Mouse (Mus musculus) neural tube, embryonic 11.5 days (tissue): ENCODE results near the gene Fbxo24. TPM values are rescaled to one million over a fixed set of nuclear protein-coding genes. Genes with fewer than 3 reads are reported as not detected.
A peak's percentile ranks its signal among the peaks of the same experiment; 100 is the strongest.

Experiments used
- ATAC-seq: fragments of 200-750 bp; cut with Nextera tagmentation; 2 replicates; pipeline ENCODE4 v1.8.0; 2017; ENCODE audit warnings: moderate number of reproducible peaks, mild to moderate bottlenecking, moderate TSS enrichment, moderate library complexity; ENCODE audit not compliant: insufficient read depth, low FRiP score, low TSS enrichment
- DNase-seq: peaks from one replicate; pipeline ENCODE4 v3.0.0-alpha.2; 2015; ENCODE audit warnings: low spot score
- H3K27ac ChIP-seq: fragments of 300-500 bp; sonication (generic); 2 replicates; pipeline ENCODE4 v1.5.1; 2014; ENCODE audit warnings: low read depth, mild to moderate bottlenecking, low read length
- H3K27me3 ChIP-seq: fragments of 300-500 bp; sonication (generic); 2 replicates; pipeline ENCODE4 v1.6.1; 2014; ENCODE audit warnings: mild to moderate bottlenecking, low read length, mixed read lengths; ENCODE audit not compliant: control insufficient read depth, insufficient read depth
- H3K36me3 ChIP-seq: fragments of 300-500 bp; sonication (generic); 2 replicates; pipeline ENCODE4 v1.6.1; 2014; ENCODE audit warnings: mild to moderate bottlenecking, low read length, moderate library complexity, mixed read lengths; ENCODE audit not compliant: control insufficient read depth, insufficient read depth
- H3K4me1 ChIP-seq: fragments of 300-500 bp; sonication (generic); 2 replicates; pipeline ENCODE4 v1.6.1; 2014; ENCODE audit warnings: low read length, mixed read lengths; ENCODE audit not compliant: control insufficient read depth, insufficient read depth
- H3K4me2 ChIP-seq: fragments of 300-500 bp; sonication (generic); 2 replicates; pipeline ENCODE4 v1.6.1; 2014; ENCODE audit warnings: low read depth, mild to moderate bottlenecking, moderate library complexity
- H3K4me3 ChIP-seq: fragments of 300-500 bp; sonication (generic); 2 replicates; pipeline ENCODE4 v1.5.1; 2014; ENCODE audit warnings: low read depth, low read length
- H3K9ac ChIP-seq: fragments of 300-500 bp; sonication (generic); 2 replicates; pipeline ENCODE4 v1.6.1; 2014; ENCODE audit warnings: mild to moderate bottlenecking, low read length
- H3K9me3 ChIP-seq: fragments of 300-500 bp; sonication (generic); 2 replicates; pipeline ENCODE4 v1.6.1; 2016; ENCODE audit warnings: low read length; ENCODE audit not compliant: control insufficient read depth
- WGBS: fragments of 180-500 bp; shearing (Covaris S2); extraction: QIAGEN DNeasy Blood & Tissue Kit; methylation state at CpG from one replicate; pipeline ENCODE4 v1.1.7; 2014; 5-methylcytosine and 5-hydroxymethylcytosine counted together
- polyA plus RNA-seq: library from polyadenylated mRNA; unstranded; fragments of >200 nt; fragmentation: Nextera tagmentation; extraction: Ambion mirVana; gene quantifications from 2 replicates; pipeline ENCODE4 v1.2.1, GENCODE M21; 2014

The Fbxo24 gene
- polyA plus RNA-seq, 1 experiment from 2014 or later: 0.21 TPM

DNA sequence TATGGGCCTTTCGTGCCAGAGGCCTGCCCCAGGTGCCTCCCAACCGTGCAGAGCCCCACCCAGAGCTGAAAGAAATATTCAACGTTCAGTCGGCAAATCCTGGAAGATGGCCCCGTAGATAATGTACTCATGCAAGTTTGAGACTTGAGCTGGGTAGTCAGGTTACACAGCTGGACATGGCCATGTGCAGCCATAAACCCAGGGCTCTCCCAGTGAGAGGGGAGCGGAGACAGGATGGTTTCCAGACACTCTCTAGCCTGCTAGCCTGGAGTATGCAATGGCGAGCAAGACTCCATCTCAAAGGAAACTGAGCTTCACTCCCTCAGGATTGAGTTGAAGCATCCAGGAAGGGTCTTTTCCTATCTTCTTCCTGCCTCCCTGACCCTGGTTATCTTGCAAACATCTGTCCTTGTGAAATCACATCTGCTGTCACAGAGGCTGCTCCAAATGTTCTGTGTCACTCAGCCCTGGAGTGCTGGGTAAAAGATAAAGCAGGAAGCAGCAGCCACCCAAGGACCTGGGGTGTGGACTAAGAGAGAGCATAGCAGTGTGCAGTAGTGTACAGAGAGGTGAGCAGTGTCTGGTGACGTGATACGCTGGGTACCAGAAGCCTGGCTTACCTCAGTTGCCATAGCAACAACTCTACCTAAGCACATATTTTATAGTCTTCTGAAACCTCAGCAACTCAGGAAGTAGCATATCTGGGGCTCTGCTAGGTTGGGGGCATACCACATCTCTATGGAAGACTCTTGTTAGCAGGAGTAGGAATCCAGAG, 19.2 kb upstream of the Fbxo24 start:
- ATAC-seq (no peak), DNase-seq (no peak)
- Histone ChIP-seq H3K9ac (no peak overlapping the region), H3K9me3 (no peaks in the 10 kb centered on the region), H3K27me3 (peaks cover 28% of the 10 kb centered on the region), H3K4me1 (no peaks in the 10 kb centered on the region), H3K4me3 (no peak overlapping the region), H3K27ac (no peak overlapping the region), H3K4me2 (no peak overlapping the region), H3K36me3 (no peaks in the 10 kb centered on the region; the same call in 1 of the 2 replicates)
- WGBS: 63% methylated on average over 9 of the region's 9 CpGs

DNA sequence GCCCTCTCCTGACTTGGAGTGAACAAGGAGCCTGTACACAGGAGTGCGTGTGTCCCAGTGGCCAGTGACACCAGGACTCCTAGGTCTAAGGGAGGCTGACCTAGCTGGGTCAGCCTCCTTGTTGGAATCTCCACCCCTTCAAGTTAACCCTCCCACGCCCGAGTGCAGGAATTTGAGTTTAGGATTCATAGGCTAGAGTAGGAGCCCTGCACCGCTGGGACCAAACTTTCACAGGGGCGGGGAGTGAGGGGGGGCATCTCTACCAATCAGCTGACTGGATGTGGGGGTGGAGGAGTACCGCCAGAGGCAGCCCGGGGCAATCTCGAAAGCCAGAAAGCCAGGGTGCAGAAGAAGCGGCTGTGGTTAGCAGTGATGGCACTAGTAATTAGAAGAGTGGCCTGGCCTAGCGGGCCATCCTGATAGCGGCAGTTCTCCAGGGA, 16.9 kb upstream of the Fbxo24 start, which contains the start of gene Irs3:
TSS of gene Irs3 (minus strand) at position 63 of the 440 bp plus-strand sequence.
- no peaks in the 10 kb centered on the region for H3K4me1 ChIP-seq
- H3K36me3 ChIP-seq: peaks cover 6% of the 10 kb centered on the region
- 7% methylated on average over 11 of the region's 11 CpGs for WGBS
- no peak for ATAC-seq
- DNase-seq: no peak
- H3K4me3 ChIP-seq: peak within 1 kb of the TSS; percentile 23
- H3K9ac ChIP-seq: no peak within 1 kb of the TSS
- peak within 1 kb of the TSS; percentile 35 for H3K4me2 ChIP-seq
- H3K27ac ChIP-seq: no peak within 1 kb of the TSS
- peaks cover 28% of the 10 kb centered on the region for H3K27me3 ChIP-seq
- no peaks in the 10 kb centered on the region for H3K9me3 ChIP-seq

DNA sequence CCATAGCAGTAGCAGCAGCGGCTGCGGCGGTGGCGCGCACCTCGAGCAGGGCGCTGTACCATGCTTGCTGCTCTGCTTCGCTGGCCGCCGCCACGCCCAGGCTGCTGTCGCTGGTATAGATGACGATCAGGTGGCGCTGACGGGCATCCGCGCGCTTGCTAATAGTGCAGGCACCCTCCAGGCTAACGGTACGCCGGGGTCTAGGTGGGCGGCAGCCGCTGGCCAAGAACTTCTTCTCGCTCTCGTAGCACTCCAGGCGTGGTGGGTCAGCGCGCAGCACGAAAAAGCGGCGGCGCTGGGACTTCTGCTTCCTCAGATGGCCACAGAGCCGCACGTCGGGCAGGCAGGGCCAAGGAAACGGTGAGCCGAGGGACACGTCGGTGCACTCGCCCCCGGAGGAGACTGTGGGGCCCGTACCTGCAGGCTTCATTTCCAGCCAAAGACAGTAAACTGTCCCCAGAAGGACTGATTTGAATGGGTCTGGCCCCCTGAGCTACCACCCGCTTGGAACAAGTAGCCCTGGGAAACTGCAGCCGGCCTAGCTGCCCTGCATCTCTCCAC, 16.4 kb upstream of the Fbxo24 start:
- 2% methylated on average over 44 of the region's 44 CpGs for WGBS
- DNase-seq: no peak
- Histone ChIP-seq H3K9ac (no peak overlapping the region), H3K4me3 (peak overlapping the region; percentile 23), H3K27me3 (peaks cover 28% of the 10 kb centered on the region), H3K27ac (no peak overlapping the region), H3K4me2 (peak overlapping the region; percentile 35), H3K9me3 (no peaks in the 10 kb centered on the region), H3K36me3 (peaks cover 6% of the 10 kb centered on the region), H3K4me1 (no peaks in the 10 kb centered on the region)
- no peak for ATAC-seq

DNA sequence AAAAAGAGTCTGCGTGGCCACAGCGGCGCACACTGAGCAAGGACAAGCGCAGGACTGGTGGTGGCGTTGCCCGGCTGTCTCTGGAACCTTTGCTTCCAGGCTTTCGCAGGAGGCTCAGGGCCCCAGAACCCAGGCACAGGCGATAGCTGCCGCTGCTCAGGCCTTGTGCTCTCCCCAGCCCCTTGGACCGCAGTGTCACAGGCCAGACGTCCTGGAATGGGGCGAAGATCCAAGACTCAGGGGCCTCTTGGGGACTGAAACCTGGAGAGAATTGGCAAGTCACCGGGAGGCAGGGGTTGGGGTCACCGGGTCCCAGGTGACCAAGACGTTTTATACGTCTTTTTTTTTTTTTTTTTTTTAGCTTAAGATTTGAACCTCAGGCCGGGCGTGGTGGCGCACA, 15.7 kb upstream of the Fbxo24 start:
- 40% methylated on average over 19 of the region's 19 CpGs for WGBS
- Histone ChIP-seq H3K4me3 (no peak overlapping the region), H3K9ac (no peak overlapping the region), H3K27me3 (peaks cover 28% of the 10 kb centered on the region), H3K4me2 (no peak overlapping the region), H3K36me3 (peaks cover 10% of the 10 kb centered on the region), H3K9me3 (no peaks in the 10 kb centered on the region), H3K27ac (no peak overlapping the region), H3K4me1 (no peaks in the 10 kb centered on the region)
- ATAC-seq: no peak
- DNase-seq: no peak

DNA sequence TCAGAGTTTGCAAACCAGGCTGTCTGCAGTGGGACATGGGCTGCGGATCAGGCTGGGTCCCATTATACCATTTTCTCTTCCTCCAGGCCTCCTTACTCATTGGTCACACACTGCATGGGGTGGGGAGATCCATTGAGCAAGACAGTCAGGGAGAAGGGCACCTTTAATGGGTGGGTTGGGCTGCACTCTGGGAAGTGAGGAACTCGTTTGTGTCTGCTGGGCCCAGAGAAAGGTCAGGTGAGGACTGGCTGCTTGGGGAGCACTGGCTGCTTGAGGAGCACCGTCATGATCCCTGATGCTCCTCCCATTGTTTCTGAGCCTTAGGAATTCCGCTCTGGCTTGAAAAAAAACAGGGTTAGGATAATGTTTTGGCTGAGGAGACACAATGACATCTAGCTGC, 14.1 kb upstream of the Fbxo24 start:
- Histone ChIP-seq H3K27me3 (peaks cover 28% of the 10 kb centered on the region), H3K36me3 (peaks cover 13% of the 10 kb centered on the region), H3K4me1 (no peaks in the 10 kb centered on the region), H3K9me3 (no peaks in the 10 kb centered on the region), H3K9ac (no peak overlapping the region), H3K4me2 (no peak overlapping the region), H3K27ac (no peak overlapping the region), H3K4me3 (no peak overlapping the region)
- ATAC-seq (no peak), DNase-seq (no peak)
- WGBS: 64% methylated on average over 4 of the region's 4 CpGs

DNA sequence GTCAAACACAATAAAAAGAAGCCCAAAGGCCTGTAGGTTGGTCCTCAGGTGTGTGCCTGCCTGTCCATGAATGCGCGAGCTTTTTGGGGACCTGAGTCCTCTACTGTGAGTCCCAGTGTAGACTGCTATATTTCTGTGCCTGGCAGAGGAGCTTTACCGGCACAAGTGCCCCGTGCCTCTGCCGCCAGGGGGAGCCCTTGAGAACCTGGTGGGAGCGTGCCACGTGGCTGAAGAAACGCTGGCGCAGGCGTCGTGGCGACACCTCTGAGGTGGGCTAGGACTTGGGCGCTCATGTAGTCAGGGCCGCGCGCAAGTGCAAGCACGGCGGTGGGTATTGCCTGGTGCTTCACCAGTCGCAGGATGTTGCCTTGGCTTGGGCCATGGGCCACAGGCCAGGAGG, 12.3 kb upstream of the Fbxo24 start, which contains the start of gene Sap25:
TSS of gene Sap25 (plus strand) at position 281 of the 400 bp plus-strand sequence.
- ATAC-seq (no peak), DNase-seq (no peak)
- Histone ChIP-seq H3K36me3 (peaks cover 19% of the 10 kb centered on the region), H3K27ac (no peak within 1 kb of the TSS), H3K4me3 (no peak within 1 kb of the TSS), H3K27me3 (peaks cover 28% of the 10 kb centered on the region), H3K4me1 (no peaks in the 10 kb centered on the region), H3K9me3 (no peaks in the 10 kb centered on the region), H3K4me2 (no peak within 1 kb of the TSS), H3K9ac (no peak within 1 kb of the TSS)
- 89% methylated on average over 19 of the region's 19 CpGs for WGBS

DNA sequence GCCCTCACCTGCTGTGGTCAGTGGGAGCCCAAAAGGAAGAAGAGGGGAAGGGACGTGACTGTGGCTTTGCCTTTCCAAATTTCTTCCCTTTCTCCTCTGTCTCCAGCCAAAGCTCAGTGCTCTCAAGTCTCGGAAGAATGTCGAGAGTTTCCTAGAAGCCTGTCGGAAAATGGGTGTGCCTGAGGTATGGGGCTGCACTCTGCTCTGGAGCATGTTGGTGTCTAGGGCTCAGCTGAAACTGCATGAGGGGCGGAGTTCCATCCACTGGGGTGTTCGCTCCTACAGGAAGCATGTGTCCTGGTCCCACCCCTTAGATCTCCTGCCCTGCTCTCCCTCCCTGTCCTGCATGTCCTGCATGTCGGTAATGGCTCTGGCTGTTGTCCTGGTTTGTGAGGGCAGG, 10.7 kb upstream of the Fbxo24 start:
- DNase-seq (no peak), ATAC-seq (no peak)
- Histone ChIP-seq H3K9ac (no peak overlapping the region; the same call in 1 of the 2 replicates), H3K4me2 (no peak overlapping the region), H3K27ac (no peak overlapping the region), H3K36me3 (peaks cover 19% of the 10 kb centered on the region), H3K9me3 (no peaks in the 10 kb centered on the region), H3K4me1 (no peaks in the 10 kb centered on the region), H3K27me3 (peaks cover 13% of the 10 kb centered on the region), H3K4me3 (no peak overlapping the region)
- WGBS: 82% methylated on average over 7 of the region's 7 CpGs

DNA sequence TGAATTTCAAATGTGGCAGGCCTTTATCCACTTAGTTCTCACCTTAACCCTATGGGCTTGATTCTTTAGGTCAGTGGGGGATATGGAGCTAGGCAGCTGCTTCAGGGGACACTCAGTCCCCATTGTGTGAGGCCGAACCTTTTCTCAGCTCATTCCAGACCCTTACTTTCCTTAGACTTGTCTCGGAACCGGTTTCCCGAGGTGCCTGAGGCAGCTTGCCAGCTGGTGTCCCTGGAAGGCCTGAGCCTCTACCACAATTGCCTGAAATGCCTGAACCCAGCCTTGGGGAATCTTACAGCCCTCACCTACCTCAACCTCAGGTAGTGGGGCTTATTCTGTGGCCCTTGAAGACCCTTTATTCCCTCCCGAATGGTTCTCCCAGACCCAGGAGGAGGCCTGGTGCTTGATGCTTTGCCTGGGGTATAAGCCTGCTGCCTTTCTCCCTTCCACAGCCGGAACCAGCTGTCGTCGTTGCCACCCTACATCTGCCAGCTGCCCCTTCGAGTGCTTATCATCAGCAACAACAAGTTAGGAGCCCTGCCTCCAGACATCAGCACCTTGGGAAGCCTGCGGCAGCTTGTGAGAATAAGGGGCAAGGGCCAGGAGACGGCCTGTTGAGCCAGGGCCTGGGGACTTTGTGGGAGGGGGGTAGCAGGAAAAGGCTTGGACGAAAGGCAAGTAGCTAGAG, 4.7 kb upstream of the Fbxo24 start:
- no peak overlapping the region for H3K4me3 ChIP-seq

More for the DNA sequence above, 4.7 kb upstream of the Fbxo24 start:
- H3K9ac ChIP-seq: no peak overlapping the region
- H3K9me3 ChIP-seq: no peaks in the 10 kb centered on the region
- ATAC-seq: no peak
- H3K36me3 ChIP-seq: peaks cover 6% of the 10 kb centered on the region
- WGBS: 84% methylated on average over 12 of the region's 12 CpGs
- H3K27ac ChIP-seq: no peak overlapping the region
- H3K27me3 ChIP-seq: no peaks in the 10 kb centered on the region
- no peak for DNase-seq
- peaks cover 20% of the 10 kb centered on the region for H3K4me1 ChIP-seq
- no peak overlapping the region for H3K4me2 ChIP-seq
